Mouse (Mus musculus): ENCODE measurements at regions not wholly inside any gene's neighbourhood (a gene's known extent, or its start where the extent isn't known, plus 50 kb on each side); places are given as distances from the start of the nearest gene placed in this dataset.

DNA sequence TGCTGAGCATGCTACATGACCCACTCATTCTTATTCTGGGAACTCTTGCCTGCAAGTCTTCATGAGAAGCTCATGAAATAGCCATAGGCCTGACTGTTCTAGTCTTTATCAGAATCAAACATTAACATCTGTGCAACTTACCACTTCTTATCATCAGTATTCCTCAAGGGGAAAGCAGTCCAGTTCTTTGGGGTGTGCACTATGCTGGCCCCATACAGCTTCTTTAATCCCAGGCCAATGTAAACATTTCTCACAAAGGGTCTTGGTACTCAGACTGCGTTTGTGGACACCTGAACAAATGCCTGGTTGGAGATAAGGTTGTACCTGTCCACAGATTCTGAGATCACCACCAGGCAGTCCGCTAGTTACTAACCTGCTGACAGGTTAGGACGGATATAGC, 51.3 kb downstream of the 3110018I06Rik start:
- Histone ChIP-seq H3K27me3 (no peaks in the 10 kb centered on the region), H3K4me1 (no peaks in the 10 kb centered on the region), H3K4me3 (no peak overlapping the region), H3K36me3 (no peaks in the 10 kb centered on the region), H3K9me3 (replicated peaks) (no peaks in the 10 kb centered on the region), H3K9ac (no peak overlapping the region), H3K27ac (no peak overlapping the region), H3K4me2 (replicated peaks) (no peak overlapping the region)
- ATAC-seq (ENCODE audit: low FRiP score), result no peak
- WGBS, result 80% methylated on average over 3 of the region's 3 CpGs

DNA sequence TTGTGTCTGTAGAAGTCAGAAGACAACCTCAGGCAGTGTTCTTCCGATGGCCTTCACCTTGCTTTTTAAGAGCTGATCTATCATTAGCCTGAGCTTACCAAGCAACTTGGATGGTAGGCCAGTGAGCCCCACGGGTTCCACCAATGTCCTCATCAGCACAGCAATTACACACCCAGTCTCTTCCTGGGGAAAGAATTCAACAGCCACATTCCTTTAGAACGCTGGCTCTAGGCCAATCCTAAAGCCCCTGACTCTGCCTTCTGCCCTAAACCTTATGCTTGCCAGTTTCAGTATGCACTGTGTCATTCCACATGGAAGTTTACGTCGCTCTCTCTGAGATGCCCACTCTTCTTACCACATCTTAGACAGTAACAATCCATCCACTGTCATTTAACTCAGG, 52.8 kb downstream of the 3110018I06Rik start:
- Histone ChIP-seq H3K4me3 (no peak overlapping the region), H3K27me3 (no peaks in the 10 kb centered on the region), H3K27ac (no peak overlapping the region), H3K9ac (no peak overlapping the region), H3K36me3 (no peaks in the 10 kb centered on the region), H3K9me3 (replicated peaks) (no peaks in the 10 kb centered on the region), H3K4me1 (no peaks in the 10 kb centered on the region), H3K4me2 (replicated peaks) (no peak overlapping the region)
- WGBS, result 77% methylated on average over 5 of the region's 5 CpGs
- ATAC-seq (ENCODE audit: low FRiP score), result no peak

GRCm38 (mm10) chr12:107547194-107547885, 58.9 kb downstream of the 3110018I06Rik start:
- Histone ChIP-seq H3K9ac (no peak overlapping the region), H3K27ac (no peak overlapping the region), H3K4me2 (replicated peaks) (no peak overlapping the region), H3K4me3 (no peak overlapping the region), H3K9me3 (replicated peaks) (no peaks in the 10 kb centered on the region), H3K4me1 (peaks cover 6% of the 10 kb centered on the region; the same call in 1 of the 2 replicates), H3K27me3 (no peaks in the 10 kb centered on the region), H3K36me3 (no peaks in the 10 kb centered on the region)
- 53% methylated on average over 5 of the region's 5 CpGs for WGBS
- no peak for ATAC-seq (ENCODE audit: low FRiP score)

DNA sequence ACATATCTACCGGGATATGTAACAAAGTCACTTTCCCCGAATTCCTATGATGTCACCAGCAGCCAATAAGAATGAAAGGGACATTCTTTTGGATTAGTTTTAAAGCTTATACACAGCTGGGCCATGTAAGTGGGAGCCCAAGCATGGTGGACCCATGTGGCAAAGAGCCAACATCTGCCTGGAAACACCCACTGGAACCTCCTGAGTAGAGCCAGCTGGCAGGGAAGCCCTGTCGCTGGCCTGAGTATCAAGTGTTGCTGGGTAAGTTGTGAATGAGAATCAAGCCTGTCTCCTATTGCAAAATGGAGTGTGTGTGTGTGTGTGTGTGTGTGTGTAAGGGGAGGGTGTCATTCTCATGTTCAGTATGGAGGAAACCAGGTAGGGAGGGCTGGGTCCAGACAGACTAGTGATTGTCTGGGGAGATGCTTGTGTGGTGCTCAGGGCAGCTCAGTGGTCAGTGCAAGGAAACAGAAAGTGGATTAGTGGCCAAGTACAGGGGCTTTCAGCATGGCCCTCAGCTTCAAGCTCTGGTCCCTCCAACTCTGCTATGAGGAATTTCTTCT, 59.5 kb downstream of the 3110018I06Rik start:
- ATAC-seq (ENCODE audit: low FRiP score), result no peak
- Histone ChIP-seq H3K36me3 (no peaks in the 10 kb centered on the region), H3K9ac (no peak overlapping the region), H3K9me3 (replicated peaks) (no peaks in the 10 kb centered on the region), H3K27ac (no peak overlapping the region), H3K4me1 (peaks cover 6% of the 10 kb centered on the region; the same call in 1 of the 2 replicates), H3K4me3 (no peak overlapping the region), H3K27me3 (no peaks in the 10 kb centered on the region), H3K4me2 (replicated peaks) (no peak overlapping the region)
- WGBS, result 76% methylated on average over 3 of the region's 3 CpGs

GRCm38 (mm10) chr12:107549452-107550296, 61.2 kb downstream of the 3110018I06Rik start:
- Histone ChIP-seq H3K4me2 (replicated peaks) (no peak overlapping the region), H3K9ac (no peak overlapping the region), H3K36me3 (no peaks in the 10 kb centered on the region), H3K27ac (no peak overlapping the region), H3K4me3 (no peak overlapping the region), H3K27me3 (no peaks in the 10 kb centered on the region), H3K9me3 (replicated peaks) (no peaks in the 10 kb centered on the region), H3K4me1 (peaks cover 6% of the 10 kb centered on the region; the same call in 1 of the 2 replicates)
- peak; percentile 26; the same call in 1 of the 2 replicates for ATAC-seq (ENCODE audit: low FRiP score)
- 75% methylated on average over 25 of the region's 25 CpGs for WGBS

DNA sequence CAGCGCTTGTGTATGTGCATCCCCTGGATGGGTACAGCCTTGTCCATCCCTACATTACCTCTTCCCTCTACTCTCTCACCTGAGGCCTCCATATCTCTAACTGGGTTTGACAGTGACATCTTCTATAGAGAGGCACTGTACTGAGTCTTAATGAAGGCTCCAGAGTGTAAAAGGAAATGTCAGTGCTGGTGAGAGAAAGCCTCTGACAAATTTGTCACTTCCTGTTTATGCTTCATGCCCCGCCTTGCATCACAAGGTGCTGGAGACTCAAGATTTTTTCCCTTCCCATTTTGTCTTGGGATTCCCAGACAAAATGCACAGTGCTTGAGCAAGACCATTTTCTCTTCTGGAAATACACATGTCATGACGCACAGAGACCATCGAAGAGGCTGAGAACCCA, 70.8 kb downstream of the 3110018I06Rik start:
- 90% methylated on average over 4 of the region's 4 CpGs for WGBS
- Histone ChIP-seq H3K27ac (no peak overlapping the region), H3K4me1 (no peaks in the 10 kb centered on the region), H3K36me3 (no peaks in the 10 kb centered on the region), H3K27me3 (no peaks in the 10 kb centered on the region), H3K4me2 (replicated peaks) (no peak overlapping the region), H3K9ac (no peak overlapping the region), H3K4me3 (no peak overlapping the region), H3K9me3 (replicated peaks) (no peaks in the 10 kb centered on the region)
- no peak for ATAC-seq (ENCODE audit: low FRiP score)

- ATAC-seq (ENCODE audit: low FRiP score), result no peak
- H3K4me3 ChIP-seq, result no peak overlapping the region
- no peaks in the 10 kb centered on the region for H3K9me3 ChIP-seq (replicated peaks)
- no peak overlapping the region for H3K27ac ChIP-seq
- no peak overlapping the region for H3K9ac ChIP-seq
- no peak overlapping the region for H3K4me2 ChIP-seq (replicated peaks)
- no peaks in the 10 kb centered on the region for H3K4me1 ChIP-seq
- no peaks in the 10 kb centered on the region for H3K27me3 ChIP-seq
- H3K36me3 ChIP-seq, result no peaks in the 10 kb centered on the region
Observed at GRCm38 (mm10) chr12:107560100-107560499, 71.7 kb downstream of the 3110018I06Rik start.

DNA sequence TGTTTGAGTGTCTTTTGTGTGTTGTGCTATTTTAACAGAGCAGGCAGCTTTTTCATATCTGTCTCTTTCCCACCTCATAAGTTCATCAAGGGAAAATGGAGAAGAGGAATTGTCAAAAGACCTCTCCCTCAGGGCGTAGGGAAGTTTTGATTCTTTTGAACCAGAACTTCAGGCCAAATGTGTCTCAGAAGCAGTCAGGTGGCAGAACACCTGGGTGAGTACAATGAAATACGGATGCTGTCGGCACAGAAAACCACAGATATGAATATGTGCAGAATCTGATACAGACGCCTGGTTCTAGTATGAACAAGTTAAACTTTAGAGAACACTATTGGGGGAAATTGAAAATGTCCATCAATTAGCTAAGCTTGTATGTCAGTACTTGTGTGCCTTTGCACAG, 84.2 kb downstream of the 3110018I06Rik start:
- Histone ChIP-seq H3K27me3 (no peaks in the 10 kb centered on the region), H3K4me2 (replicated peaks) (no peak overlapping the region), H3K9ac (no peak overlapping the region), H3K27ac (no peak overlapping the region), H3K4me1 (no peaks in the 10 kb centered on the region; the same call in 1 of the 2 replicates), H3K9me3 (replicated peaks) (no peaks in the 10 kb centered on the region), H3K4me3 (no peak overlapping the region), H3K36me3 (no peaks in the 10 kb centered on the region)
- 89% methylated on average over 4 of the region's 4 CpGs for WGBS
- ATAC-seq (ENCODE audit: low FRiP score), result no peak

GRCm38 (mm10) chr12:107579508-107579907, 91.1 kb downstream of the 3110018I06Rik start:
- 79% methylated on average over 5 of the region's 5 CpGs for WGBS
- H3K9ac ChIP-seq, result no peak overlapping the region

GRCm38 (mm10) chr12:107583151-107583720, 94.8 kb downstream of the 3110018I06Rik start:
- no peak overlapping the region for H3K4me3 ChIP-seq
- H3K4me2 ChIP-seq (replicated peaks), result no peak overlapping the region
- H3K27ac ChIP-seq, result no peak overlapping the region
- peaks cover 9% of the 10 kb centered on the region; the same call in 1 of the 2 replicates for H3K4me1 ChIP-seq
- H3K36me3 ChIP-seq, result no peaks in the 10 kb centered on the region
- H3K9ac ChIP-seq, result no peak overlapping the region
- 39% methylated on average over 11 of the region's 11 CpGs for WGBS
- no peaks in the 10 kb centered on the region for H3K9me3 ChIP-seq (replicated peaks)
- H3K27me3 ChIP-seq, result no peaks in the 10 kb centered on the region
- no peak for ATAC-seq (ENCODE audit: low FRiP score)

More at GRCm38 (mm10) chr12:107579508-107579907, 91.1 kb downstream of the 3110018I06Rik start:
- Histone ChIP-seq H3K9me3 (replicated peaks) (no peaks in the 10 kb centered on the region), H3K36me3 (no peaks in the 10 kb centered on the region), H3K4me3 (no peak overlapping the region), H3K4me2 (replicated peaks) (no peak overlapping the region), H3K27me3 (no peaks in the 10 kb centered on the region), H3K4me1 (peaks cover 9% of the 10 kb centered on the region), H3K27ac (no peak overlapping the region)
- no peak for ATAC-seq (ENCODE audit: low FRiP score)

DNA sequence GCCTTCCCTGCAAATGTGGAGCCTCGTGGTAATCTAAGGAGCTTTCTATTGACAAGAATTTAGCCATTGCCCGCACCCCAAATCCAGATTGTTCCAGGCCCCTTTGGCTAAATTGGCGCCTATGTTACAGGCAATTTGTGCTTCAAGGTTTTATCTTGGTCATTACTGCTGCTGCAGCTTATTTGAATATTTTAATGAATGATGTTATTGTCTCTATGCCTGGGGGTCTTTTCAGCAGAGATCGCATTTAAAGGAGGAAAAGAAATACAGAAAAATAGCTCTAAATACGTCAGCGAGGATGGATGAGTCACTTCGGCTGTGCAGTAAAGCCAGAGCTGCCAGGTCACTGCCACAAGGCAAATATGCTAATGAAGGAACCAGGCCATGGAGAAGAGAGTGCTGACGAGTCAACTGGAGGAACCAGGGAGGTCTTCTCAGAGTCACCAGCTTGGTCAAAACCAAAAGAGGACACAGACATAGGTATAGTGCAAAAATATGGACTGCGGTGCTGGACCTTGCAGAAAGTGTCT, 97.3 kb downstream of the 3110018I06Rik start:
- 57% methylated on average over 9 of the region's 9 CpGs for WGBS
- H3K9ac ChIP-seq, result no peak overlapping the region
- no peak for ATAC-seq (ENCODE audit: low FRiP score)

DNA sequence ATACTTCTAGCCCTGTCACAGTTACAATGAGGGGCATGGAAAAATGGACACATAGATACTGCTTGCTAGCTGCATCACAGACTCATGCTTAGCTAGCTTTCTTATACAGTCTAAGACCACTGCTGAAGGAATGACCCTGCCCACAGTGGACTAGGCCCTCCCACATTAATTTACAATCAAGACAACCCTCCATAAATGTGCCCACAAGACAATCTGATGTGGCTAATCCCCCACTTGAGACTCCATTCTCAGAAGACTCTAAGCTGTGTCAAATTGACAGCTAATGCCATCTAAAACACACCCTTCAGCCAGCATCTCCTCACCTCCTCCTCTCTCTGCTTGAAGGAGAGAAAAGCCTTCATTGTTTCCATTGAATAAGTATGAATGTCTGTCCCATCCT, 107.8 kb downstream of the 3110018I06Rik start:
- H3K36me3 ChIP-seq, result no peaks in the 10 kb centered on the region
- no peaks in the 10 kb centered on the region for H3K9me3 ChIP-seq (replicated peaks)
- H3K4me3 ChIP-seq, result no peak overlapping the region
- ATAC-seq (ENCODE audit: low FRiP score), result no peak
- no peak overlapping the region for H3K9ac ChIP-seq
- H3K27me3 ChIP-seq, result no peaks in the 10 kb centered on the region
- no peak overlapping the region for H3K27ac ChIP-seq
- H3K4me2 ChIP-seq (replicated peaks), result no peak overlapping the region
- H3K4me1 ChIP-seq, result no peaks in the 10 kb centered on the region

More for the DNA sequence above, 97.3 kb downstream of the 3110018I06Rik start:
- peaks cover 9% of the 10 kb centered on the region; the same call in 1 of the 2 replicates for H3K4me1 ChIP-seq
- no peaks in the 10 kb centered on the region for H3K9me3 ChIP-seq (replicated peaks)
- no peak overlapping the region for H3K4me2 ChIP-seq (replicated peaks)
- peak overlapping the region; percentile 0; the same call in 1 of the 2 replicates for H3K27ac ChIP-seq
- H3K4me3 ChIP-seq, result no peak overlapping the region
- no peaks in the 10 kb centered on the region for H3K36me3 ChIP-seq
- H3K27me3 ChIP-seq, result no peaks in the 10 kb centered on the region

All from hindbrain, embryonic 12.5 days (tissue).